Mouse (Mus musculus) olfactory bulb, adult 2 months (tissue): ENCODE data around the gene Xrn2.

Source experiments
- CTCF ChIP-seq: fragments of 200-500 bp; IDR thresholded peaks from 2 replicates; pipeline ENCODE4 v1.5.1; 2012; ENCODE audit warnings: low read depth, mild to moderate bottlenecking, low read length, moderate library complexity; ENCODE audit not compliant: insufficient read depth
- POLR2A ChIP-seq: fragments of 200-500 bp; IDR thresholded peaks from 2 replicates; pipeline ENCODE4 v1.6.1; 2012; ENCODE audit warnings: mild to moderate bottlenecking, low read depth, low read length, moderate library complexity; ENCODE audit not compliant: insufficient read depth

GRCm38 (mm10) chr2:147011474-147012140 is 1.2 kb upstream of the Xrn2 start:
- no peak for TF ChIP-seq POLR2A
- no peak for TF ChIP-seq CTCF
